Mouse (Mus musculus) kidney, adult 11 months (tissue): ENCODE results near the gene Spc24.

Experiments
- DNase-seq: peaks from one replicate; pipeline ENCODE4 v3.0.0; 2022

The Spc24 gene

DNA sequence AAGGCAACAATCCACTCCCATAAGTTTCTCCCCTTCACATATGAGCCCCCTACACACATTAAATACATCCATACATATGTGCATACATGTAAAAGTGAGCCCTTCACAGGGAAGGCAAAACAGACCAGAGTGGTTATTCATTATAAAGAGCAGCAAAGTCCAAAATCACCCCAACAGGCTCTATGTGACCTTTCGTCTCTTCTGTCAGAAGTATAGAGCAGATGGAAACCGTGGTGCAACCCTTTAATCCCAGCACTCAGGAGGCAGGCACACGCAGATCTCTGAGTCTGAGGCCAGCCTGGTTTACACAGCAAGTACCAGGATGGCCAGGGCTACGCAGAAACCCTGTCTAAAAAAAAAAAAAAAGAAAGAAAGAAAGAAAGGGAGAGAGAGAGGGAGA, 54.0 kb downstream of the Spc24 start:
- DNase-seq = no peak
